Mouse (Mus musculus): ENCODE measurements around the gene Tulp2. TPM values are rescaled to one million over a fixed set of nuclear protein-coding genes. Genes with fewer than 3 reads are reported as not detected.
A peak's percentile ranks its signal among the peaks of the same experiment; 100 is the strongest.

The Tulp2 gene
- polyA plus RNA-seq, 1 experiment from 2014 or later = not detected

DNA sequence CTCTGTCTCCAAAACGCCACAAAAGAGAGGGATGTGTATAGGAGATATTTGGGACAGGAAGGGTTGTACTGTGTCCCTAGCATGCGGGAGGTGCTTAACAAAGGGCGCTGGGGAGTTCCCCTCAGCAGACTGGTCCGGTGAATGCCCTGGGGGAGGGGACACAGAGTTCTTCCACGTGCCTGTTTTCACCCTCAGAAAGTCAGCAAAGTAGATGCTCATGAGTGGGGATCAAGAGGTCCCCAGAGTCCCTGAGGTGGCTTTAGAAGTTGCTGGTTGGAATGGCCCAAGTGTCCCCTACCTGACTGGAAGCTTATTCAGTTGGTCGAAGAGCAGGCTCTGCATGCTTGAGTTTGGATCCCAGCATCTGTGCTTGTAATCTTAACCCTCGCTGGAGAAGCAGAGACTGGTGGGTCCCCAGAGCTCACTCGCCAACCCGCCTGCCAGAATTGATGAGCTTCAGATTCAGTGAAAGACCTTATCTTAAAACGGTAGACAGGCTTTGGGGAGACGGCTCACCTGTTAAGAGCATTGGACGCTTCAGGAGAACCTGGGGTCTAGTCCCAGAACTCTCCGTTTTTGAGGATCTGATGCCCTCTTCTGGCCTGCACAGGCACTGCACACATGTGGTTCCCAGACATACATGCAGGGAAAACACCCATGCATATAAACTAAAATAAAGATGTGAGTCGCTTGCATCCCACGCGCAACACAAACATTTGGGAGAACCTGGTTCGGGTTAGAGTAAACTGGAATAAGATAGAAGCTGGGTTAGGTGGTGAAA is 79.4 kb downstream of the Tulp2 start:
- Histone ChIP-seq H3K9ac (ENCODE audit: low read length) (no peak overlapping the region), H3K36me3 (ENCODE audit: control insufficient read depth, insufficient read depth, low read length) (no peaks in the 10 kb centered on the region), H3K4me2 (ENCODE audit: low read length) (no peak overlapping the region), H3K27me3 (replicated peaks; ENCODE audit: control insufficient read depth, insufficient read depth, low read length) (no peaks in the 10 kb centered on the region), H3K9me3 (replicated peaks; ENCODE audit: control insufficient read depth, low read length) (no peaks in the 10 kb centered on the region), H3K27ac (ENCODE audit: low read depth, low read length) (no peak overlapping the region), H3K4me1 (ENCODE audit: control insufficient read depth, insufficient read depth, low read length) (no peaks in the 10 kb centered on the region), H3K4me3 (ENCODE audit: low read depth, low read length) (no peak overlapping the region)
- peak; percentile 72; the same call in 1 of the 2 replicates for ATAC-seq
- peak; percentile 84 for DNase-seq (ENCODE audit: low spot score)
- 25% methylated on average over 17 of the region's 17 CpGs for WGBS

DNA sequence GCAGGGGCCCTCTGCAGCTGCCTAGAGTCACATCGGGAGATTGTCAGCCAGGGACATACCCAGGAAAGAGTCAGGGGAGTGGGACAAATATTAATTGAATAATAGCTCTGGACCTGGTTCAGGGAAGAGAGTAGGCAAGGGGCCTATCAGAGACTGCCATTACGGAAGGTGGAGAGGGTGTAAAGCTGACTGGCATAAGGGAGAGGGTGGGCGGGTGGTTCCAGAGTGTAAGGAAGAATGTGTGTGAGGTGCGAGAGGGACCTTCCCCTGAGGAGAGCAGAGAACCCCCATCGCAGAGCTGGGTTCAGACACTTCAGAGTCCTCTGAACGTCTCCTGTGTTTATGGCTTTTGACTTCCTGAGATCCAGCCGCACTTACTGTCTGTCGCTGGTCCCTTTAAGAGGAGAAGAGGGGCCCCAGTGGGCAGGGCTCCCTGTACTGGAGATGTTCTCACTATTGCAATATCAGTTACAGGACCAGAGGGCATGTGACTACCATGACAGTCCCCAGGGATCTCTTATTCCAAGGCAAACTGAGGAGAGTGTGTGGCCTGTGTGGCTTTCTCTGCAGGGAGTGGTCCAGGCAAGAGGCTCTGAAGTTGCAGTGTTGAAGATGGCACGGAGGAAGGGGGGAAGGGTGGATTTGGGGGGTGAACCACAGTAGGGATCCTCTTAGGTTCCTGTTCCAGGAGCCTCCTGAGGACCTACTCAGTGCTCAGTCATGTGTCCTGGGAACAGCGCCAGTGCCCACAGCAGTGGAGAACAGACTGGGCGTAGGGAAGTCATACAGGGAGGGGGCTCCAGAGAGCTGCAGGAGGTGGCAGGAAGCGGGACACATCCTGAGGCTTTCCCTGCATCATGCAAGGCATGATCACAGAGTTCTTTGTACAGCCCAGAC is 80.2 kb downstream of the Tulp2 start:
- WGBS = 58% methylated on average over 12 of the region's 12 CpGs
- Histone ChIP-seq H3K36me3 (ENCODE audit: control insufficient read depth, insufficient read depth, low read length) (no peaks in the 10 kb centered on the region), H3K4me3 (ENCODE audit: low read depth, low read length) (no peak overlapping the region), H3K27me3 (replicated peaks; ENCODE audit: control insufficient read depth, insufficient read depth, low read length) (no peaks in the 10 kb centered on the region), H3K27ac (ENCODE audit: low read depth, low read length) (no peak overlapping the region), H3K9me3 (replicated peaks; ENCODE audit: control insufficient read depth, low read length) (no peaks in the 10 kb centered on the region), H3K9ac (ENCODE audit: low read length) (no peak overlapping the region), H3K4me2 (ENCODE audit: low read length) (no peak overlapping the region), H3K4me1 (ENCODE audit: control insufficient read depth, insufficient read depth, low read length) (no peaks in the 10 kb centered on the region)
- ATAC-seq = no peak; the same call in 1 of the 2 replicates
- no peak for DNase-seq (ENCODE audit: low spot score)

- WGBS = 78% methylated on average over 2 of the region's 2 CpGs
- H3K27me3 ChIP-seq (replicated peaks; ENCODE audit: control insufficient read depth, insufficient read depth, low read length) = no peaks in the 10 kb centered on the region
- H3K9me3 ChIP-seq (replicated peaks; ENCODE audit: control insufficient read depth, low read length) = no peaks in the 10 kb centered on the region
- ATAC-seq (no peak), DNase-seq (ENCODE audit: low spot score) (no peak)
- H3K4me1 ChIP-seq (ENCODE audit: control insufficient read depth, insufficient read depth, low read length) = no peaks in the 10 kb centered on the region
- H3K4me2 ChIP-seq (ENCODE audit: low read length) = no peak overlapping the region
- H3K36me3 ChIP-seq (ENCODE audit: control insufficient read depth, insufficient read depth, low read length) = no peaks in the 10 kb centered on the region
- no peak overlapping the region for H3K4me3 ChIP-seq (ENCODE audit: low read depth, low read length)
- no peak overlapping the region for H3K9ac ChIP-seq (ENCODE audit: low read length)
- no peak overlapping the region for H3K27ac ChIP-seq (ENCODE audit: low read depth, low read length)
Measured at GRCm38 (mm10) chr7:45564811-45565210, 83.1 kb downstream of the Tulp2 start.

DNA sequence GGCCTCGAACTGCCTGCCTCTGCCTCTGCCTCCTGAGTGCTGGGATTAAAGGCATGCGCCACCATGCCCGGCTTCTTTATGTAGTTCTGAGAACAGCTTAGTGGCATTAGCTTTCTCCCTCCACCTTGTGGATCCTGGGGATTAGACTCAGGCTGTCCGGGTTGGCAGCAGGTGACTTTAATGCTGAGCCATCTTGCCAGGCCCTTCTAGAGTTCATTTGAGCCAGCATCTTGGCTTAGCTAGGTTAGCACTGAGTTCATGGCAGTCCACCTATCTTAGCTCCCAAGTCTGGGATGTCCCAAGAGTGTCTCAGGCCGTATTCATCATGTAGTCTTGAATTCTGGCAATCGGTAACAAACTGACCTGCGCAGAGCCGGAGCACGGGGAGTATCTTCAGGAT is 83.8 kb downstream of the Tulp2 start:
- H3K4me1 ChIP-seq (ENCODE audit: control insufficient read depth, insufficient read depth, low read length) = no peaks in the 10 kb centered on the region
- no peak overlapping the region for H3K4me3 ChIP-seq (ENCODE audit: low read depth, low read length)
- no peak overlapping the region for H3K4me2 ChIP-seq (ENCODE audit: low read length)
- H3K27me3 ChIP-seq (replicated peaks; ENCODE audit: control insufficient read depth, insufficient read depth, low read length) = no peaks in the 10 kb centered on the region
- ATAC-seq (no peak), DNase-seq (ENCODE audit: low spot score) (no peak)
- H3K9ac ChIP-seq (ENCODE audit: low read length) = no peak overlapping the region
- H3K27ac ChIP-seq (ENCODE audit: low read depth, low read length) = no peak overlapping the region
- no peaks in the 10 kb centered on the region for H3K36me3 ChIP-seq (ENCODE audit: control insufficient read depth, insufficient read depth, low read length)
- WGBS = 87% methylated on average over 9 of the region's 9 CpGs
- H3K9me3 ChIP-seq (replicated peaks; ENCODE audit: control insufficient read depth, low read length) = no peaks in the 10 kb centered on the region

- no peak overlapping the region for H3K27ac ChIP-seq (ENCODE audit: low read depth, low read length)
- no peak for ATAC-seq
- H3K4me1 ChIP-seq (ENCODE audit: control insufficient read depth, insufficient read depth, low read length) = peaks cover 9% of the 10 kb centered on the region; the same call in 1 of the 2 replicates
- H3K9ac ChIP-seq (ENCODE audit: low read length) = no peak overlapping the region
- 72% methylated on average over 8 of the region's 8 CpGs for WGBS
- H3K4me3 ChIP-seq (ENCODE audit: low read depth, low read length) = no peak overlapping the region
- peak overlapping the region; percentile 73 for H3K4me2 ChIP-seq (ENCODE audit: low read length)
- H3K9me3 ChIP-seq (replicated peaks; ENCODE audit: control insufficient read depth, low read length) = no peaks in the 10 kb centered on the region
- H3K27me3 ChIP-seq (replicated peaks; ENCODE audit: control insufficient read depth, insufficient read depth, low read length) = no peaks in the 10 kb centered on the region
- no peaks in the 10 kb centered on the region for H3K36me3 ChIP-seq (ENCODE audit: control insufficient read depth, insufficient read depth, low read length)
- DNase-seq (ENCODE audit: low spot score) = no peak
Measured at GRCm38 (mm10) chr7:45567112-45567779, 85.6 kb downstream of the Tulp2 start.

GRCm38 (mm10) chr7:45567780-45568516 is 86.3 kb downstream of the Tulp2 start:
- H3K4me2 ChIP-seq (ENCODE audit: low read length) = peak overlapping the region; percentile 73
- H3K4me1 ChIP-seq (ENCODE audit: control insufficient read depth, insufficient read depth, low read length) = peaks cover 9% of the 10 kb centered on the region; the same call in 1 of the 2 replicates
- H3K36me3 ChIP-seq (ENCODE audit: control insufficient read depth, insufficient read depth, low read length) = no peaks in the 10 kb centered on the region
- ATAC-seq (peak; percentile 95), DNase-seq (ENCODE audit: low spot score) (peak; percentile 94)
- H3K9ac ChIP-seq (ENCODE audit: low read length) = peak overlapping the region; percentile 10; the same call in 1 of the 2 replicates
- peak overlapping the region; percentile 68; the same call in 1 of the 2 replicates for H3K27ac ChIP-seq (ENCODE audit: low read depth, low read length)
- H3K27me3 ChIP-seq (replicated peaks; ENCODE audit: control insufficient read depth, insufficient read depth, low read length) = no peaks in the 10 kb centered on the region
- peak overlapping the region; percentile 34 for H3K4me3 ChIP-seq (ENCODE audit: low read depth, low read length)
- under 1% methylated on average over 24 of the region's 24 CpGs for WGBS
- H3K9me3 ChIP-seq (replicated peaks; ENCODE audit: control insufficient read depth, low read length) = no peaks in the 10 kb centered on the region

- Histone ChIP-seq H3K9ac (ENCODE audit: low read length) (peak overlapping the region; percentile 10; the same call in 1 of the 2 replicates), H3K36me3 (ENCODE audit: control insufficient read depth, insufficient read depth, low read length) (no peaks in the 10 kb centered on the region), H3K27me3 (replicated peaks; ENCODE audit: control insufficient read depth, insufficient read depth, low read length) (no peaks in the 10 kb centered on the region), H3K4me1 (ENCODE audit: control insufficient read depth, insufficient read depth, low read length) (peaks cover 9% of the 10 kb centered on the region; the same call in 1 of the 2 replicates), H3K9me3 (replicated peaks; ENCODE audit: control insufficient read depth, low read length) (no peaks in the 10 kb centered on the region), H3K4me2 (ENCODE audit: low read length) (peak overlapping the region; percentile 73), H3K27ac (ENCODE audit: low read depth, low read length) (peak overlapping the region; percentile 68; the same call in 1 of the 2 replicates), H3K4me3 (ENCODE audit: low read depth, low read length) (peak overlapping the region; percentile 34)
- DNase-seq (ENCODE audit: low spot score) (no peak), ATAC-seq (no peak)
- WGBS = 79% methylated on average over 10 of the region's 10 CpGs
Measured at GRCm38 (mm10) chr7:45568601-45569473, 87.2 kb downstream of the Tulp2 start.

All from forebrain, embryonic 14.5 days (tissue).